Mouse (Mus musculus): ENCODE measurements around the gene Oit1. TPM values are rescaled to one million over a fixed set of nuclear protein-coding genes. Genes with fewer than 3 reads are reported as not detected.

Gene Oit1
- polyA plus RNA-seq, 1 experiment from 2014 or later: not detected

DNA sequence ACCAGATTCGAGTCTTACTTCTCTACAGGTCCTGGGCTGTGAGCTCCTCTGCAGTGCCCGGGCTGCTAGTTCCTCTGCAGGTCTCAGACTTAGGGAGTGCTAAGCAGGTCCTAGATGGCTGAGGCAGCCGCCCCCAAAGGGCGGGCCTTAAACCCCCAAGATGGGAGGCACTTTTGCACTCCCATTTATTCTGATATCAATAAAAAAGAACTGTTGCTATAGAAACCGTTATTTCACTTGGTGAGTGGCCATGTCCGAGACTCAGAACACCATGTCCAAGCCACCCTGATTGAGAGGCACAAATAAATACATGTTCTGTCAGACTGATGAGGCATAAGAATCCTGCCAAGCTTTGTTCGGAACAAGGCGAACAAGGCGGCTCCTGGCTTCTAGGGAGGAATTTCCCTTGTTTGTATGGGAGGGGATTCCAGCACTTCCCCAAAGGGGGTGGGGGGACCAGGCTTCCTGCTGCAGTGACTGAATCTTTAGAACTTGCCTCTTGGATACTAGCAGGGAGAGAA, 68.9 kb downstream of the Oit1 start:
- DNase-seq (ENCODE audit: low spot score): no peak
- H3K4me3 ChIP-seq: no peak overlapping the region
- H3K4me1 ChIP-seq (replicated peaks): peaks cover 22% of the 10 kb centered on the region
- 13% methylated on average over 9 of the region's 9 CpGs for WGBS
- peaks cover 68% of the 10 kb centered on the region for H3K27me3 ChIP-seq (ENCODE audit: insufficient read depth, poor library complexity, severe bottlenecking)
- no peaks in the 10 kb centered on the region for H3K9me3 ChIP-seq
- no peak overlapping the region for H3K27ac ChIP-seq
- H3K36me3 ChIP-seq: no peaks in the 10 kb centered on the region

DNA sequence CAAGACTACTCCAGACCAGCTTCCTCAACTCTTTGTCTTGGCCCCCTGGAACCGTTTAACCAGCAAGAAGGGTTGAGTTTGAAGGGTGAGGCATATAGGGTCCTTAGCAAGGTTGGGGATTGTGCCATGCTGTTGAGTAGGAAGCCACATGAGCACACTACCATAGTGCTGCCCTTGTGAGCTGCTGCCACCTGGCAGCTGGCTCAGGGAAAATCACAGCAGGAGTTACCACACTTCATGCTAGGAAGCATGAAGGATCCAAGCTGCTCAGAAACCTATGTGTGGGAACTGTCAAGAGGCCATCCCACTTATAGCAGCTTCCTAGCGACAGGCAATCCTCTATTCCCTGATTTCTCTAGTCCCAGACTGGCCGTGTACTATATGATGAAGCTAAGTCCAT, 69.9 kb downstream of the Oit1 start:
- WGBS: 59% methylated on average over 3 of the region's 3 CpGs
- Histone ChIP-seq H3K9me3 (no peaks in the 10 kb centered on the region), H3K36me3 (no peaks in the 10 kb centered on the region), H3K4me1 (replicated peaks) (peaks cover 19% of the 10 kb centered on the region), H3K27ac (no peak overlapping the region), H3K4me3 (no peak overlapping the region), H3K27me3 (ENCODE audit: insufficient read depth, poor library complexity, severe bottlenecking) (peaks cover 57% of the 10 kb centered on the region)
- no peak for DNase-seq (ENCODE audit: low spot score)

DNA sequence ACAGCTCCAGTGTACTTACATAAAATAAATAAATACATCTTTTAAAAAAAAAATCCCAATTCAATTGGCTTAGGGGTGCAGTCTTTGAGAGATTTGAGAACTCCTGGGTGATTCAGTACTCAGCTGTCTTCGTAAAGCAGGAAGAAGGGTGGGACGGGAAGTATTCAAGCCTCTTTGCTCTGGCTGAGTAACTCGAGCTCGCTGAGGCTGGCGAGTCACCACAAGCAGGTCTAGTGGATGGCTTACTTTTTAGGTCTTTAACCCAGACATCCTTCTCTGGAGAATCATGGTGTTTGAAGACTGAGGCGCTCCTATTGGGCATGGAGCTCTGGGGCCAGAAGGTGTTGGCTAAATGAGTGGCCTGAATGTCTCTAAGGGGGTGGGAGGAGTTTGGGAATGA, 71.7 kb downstream of the Oit1 start:
- H3K9me3 ChIP-seq: no peaks in the 10 kb centered on the region
- H3K4me3 ChIP-seq: no peak overlapping the region
- H3K36me3 ChIP-seq: no peaks in the 10 kb centered on the region
- no peak overlapping the region for H3K27ac ChIP-seq
- DNase-seq (ENCODE audit: low spot score): no peak
- H3K4me1 ChIP-seq (replicated peaks): peaks cover 25% of the 10 kb centered on the region
- WGBS: 83% methylated on average over 6 of the region's 6 CpGs
- peaks cover 40% of the 10 kb centered on the region for H3K27me3 ChIP-seq (ENCODE audit: insufficient read depth, poor library complexity, severe bottlenecking)

DNA sequence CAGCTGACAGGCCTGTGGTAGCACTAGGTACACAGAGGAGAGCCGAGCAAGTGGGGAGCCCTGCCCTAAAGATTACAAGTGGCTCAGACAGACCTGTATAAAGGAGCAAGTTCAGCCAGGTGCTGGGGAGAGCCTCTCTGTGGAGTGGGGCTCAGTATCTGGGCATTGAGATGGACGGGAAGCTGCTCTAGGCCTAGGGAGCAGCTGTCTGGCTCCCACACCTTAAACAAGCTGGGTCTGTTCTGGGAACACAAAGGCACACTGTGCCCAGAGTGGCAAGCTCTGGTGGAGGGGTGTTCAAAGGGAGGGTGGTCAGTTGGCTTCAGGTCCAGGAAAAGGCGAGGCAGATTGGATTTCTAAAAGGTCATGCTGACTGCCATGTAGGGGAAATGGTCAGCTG, 73.5 kb downstream of the Oit1 start:
- H3K27me3 ChIP-seq (ENCODE audit: insufficient read depth, poor library complexity, severe bottlenecking): peaks cover 21% of the 10 kb centered on the region
- H3K4me3 ChIP-seq: no peak overlapping the region
- peaks cover 21% of the 10 kb centered on the region for H3K4me1 ChIP-seq (replicated peaks)
- H3K9me3 ChIP-seq: no peaks in the 10 kb centered on the region
- WGBS: 58% methylated on average over 3 of the region's 3 CpGs
- no peak overlapping the region; the same call in 1 of the 2 replicates for H3K27ac ChIP-seq
- H3K36me3 ChIP-seq: no peaks in the 10 kb centered on the region
- no peak for DNase-seq (ENCODE audit: low spot score)

DNA sequence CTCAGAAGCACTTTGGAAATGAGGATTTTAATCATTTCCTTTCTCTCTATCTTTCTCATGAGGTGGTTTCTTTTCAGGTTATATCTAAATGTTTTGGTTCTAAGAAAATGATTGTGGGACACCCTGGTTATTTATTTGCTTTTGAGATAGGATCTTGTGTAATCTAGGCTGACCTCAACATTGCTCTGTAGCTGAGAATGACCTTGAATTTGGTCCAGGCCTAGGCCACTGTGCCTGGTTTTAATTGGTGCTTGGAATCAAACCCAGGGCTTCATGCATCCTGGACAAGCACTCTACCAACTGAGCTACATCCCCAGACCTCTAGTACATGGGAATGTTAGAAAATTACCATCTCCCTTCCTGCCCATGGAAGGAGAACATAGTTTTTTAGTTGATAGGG, 74.5 kb downstream of the Oit1 start:
- peaks cover 18% of the 10 kb centered on the region for H3K27me3 ChIP-seq (ENCODE audit: insufficient read depth, poor library complexity, severe bottlenecking)
- H3K9me3 ChIP-seq: no peaks in the 10 kb centered on the region
- no peak overlapping the region for H3K27ac ChIP-seq
- H3K36me3 ChIP-seq: no peaks in the 10 kb centered on the region
- peaks cover 13% of the 10 kb centered on the region for H3K4me1 ChIP-seq (replicated peaks)
- DNase-seq (ENCODE audit: low spot score): no peak
- H3K4me3 ChIP-seq: no peak overlapping the region

DNA sequence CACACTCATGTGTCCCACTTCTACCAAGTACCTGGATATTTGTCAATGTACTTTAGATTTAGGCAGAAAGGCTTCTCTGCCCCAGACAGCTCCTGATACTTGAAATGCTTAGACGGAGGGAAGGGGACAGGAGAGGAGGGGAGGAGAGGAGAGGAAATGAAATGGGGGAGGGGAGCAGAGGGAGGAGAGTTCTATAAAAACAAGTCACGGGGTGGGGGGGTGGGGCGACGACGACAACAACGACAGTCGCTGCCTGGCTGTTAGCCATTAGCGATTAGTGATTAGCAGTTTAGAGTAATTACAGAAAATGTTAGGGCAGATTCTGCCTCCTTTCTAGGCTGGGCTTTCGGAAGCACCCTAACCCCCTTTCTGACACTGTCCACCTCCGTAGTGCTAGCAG, 75.9 kb downstream of the Oit1 start:
- Histone ChIP-seq H3K27ac (no peak overlapping the region), H3K4me3 (no peak overlapping the region), H3K27me3 (ENCODE audit: insufficient read depth, poor library complexity, severe bottlenecking) (peaks cover 7% of the 10 kb centered on the region), H3K36me3 (no peaks in the 10 kb centered on the region), H3K4me1 (replicated peaks) (peaks cover 13% of the 10 kb centered on the region), H3K9me3 (no peaks in the 10 kb centered on the region)
- DNase-seq (ENCODE audit: low spot score): no peak
- 20% methylated on average over 10 of the region's 10 CpGs for WGBS

DNA sequence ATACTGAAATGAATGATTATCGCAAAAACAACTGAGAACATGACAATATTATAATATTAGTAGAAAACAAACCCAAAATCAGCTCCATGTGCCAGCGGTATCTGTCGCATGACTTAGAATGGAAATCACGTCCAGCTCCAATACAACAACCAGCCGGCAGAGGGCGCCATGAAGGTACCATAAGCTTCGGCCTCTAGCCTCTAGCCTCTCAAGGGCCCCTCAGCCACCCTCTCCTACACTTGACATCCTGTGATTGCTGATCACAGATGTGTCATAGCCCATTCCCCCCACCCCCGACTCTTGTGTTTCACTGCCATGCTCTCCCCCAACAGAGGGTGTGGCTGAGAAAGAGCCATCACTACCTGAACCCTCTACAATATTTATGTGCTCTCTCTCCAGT, 78.3 kb downstream of the Oit1 start:
- Histone ChIP-seq H3K9me3 (no peaks in the 10 kb centered on the region), H3K4me3 (no peak overlapping the region), H3K36me3 (no peaks in the 10 kb centered on the region), H3K27me3 (ENCODE audit: insufficient read depth, poor library complexity, severe bottlenecking) (peaks cover 7% of the 10 kb centered on the region), H3K27ac (no peak overlapping the region), H3K4me1 (replicated peaks) (peaks cover 12% of the 10 kb centered on the region)
- DNase-seq (ENCODE audit: low spot score): peak; percentile 77
- 27% methylated on average over 8 of the region's 8 CpGs for WGBS

Other genes starting within 250 kb of the Oit1 start
- gene Pdhb, start 205.7 kb downstream of the Oit1 start, polyA plus RNA-seq (2016; fragmentation: Nextera tagmentation; extraction: Ambion mirVana): 212 and 213 TPM in 2 replicates
- gene Kctd6, start 164.6 kb downstream of the Oit1 start, polyA plus RNA-seq (2016; fragmentation: Nextera tagmentation; extraction: Ambion mirVana): 3.8 and 4.0 TPM in 2 replicates
- 0.14 TPM in 1 of 2 replicates, not detected in the other for gene Acox2, start 119.4 kb downstream of the Oit1 start, polyA plus RNA-seq (2016; fragmentation: Nextera tagmentation; extraction: Ambion mirVana)
- gene Fam107a, start 60.7 kb downstream of the Oit1 start, polyA plus RNA-seq (2016; fragmentation: Nextera tagmentation; extraction: Ambion mirVana): 0.24 and 0.78 TPM in 2 replicates